Mouse (Mus musculus) MEL (cell line): ENCODE measurements around the gene Znrf1. TPM values are rescaled to one million over a fixed set of nuclear protein-coding genes. Genes with fewer than 3 reads are reported as not detected.

Source experiments
- DNase-seq: peaks from one replicate; pipeline ENCODE4 v3.0.0; 2011; ENCODE audit warnings: low read depth, low spot score
- H3K27ac ChIP-seq: 2 replicates; pipeline ENCODE4 v1.5.1; 2012; ENCODE audit warnings: low read depth, mild to moderate bottlenecking, control low read depth, low read length, moderate library complexity; ENCODE audit not compliant: control insufficient read depth
- H3K27me3 ChIP-seq, 2 experiments: fragments of 150-350 bp in 1 of 2; sonication (generic) in 1 of 2; 2 replicates each; pipeline ENCODE4 v1.6.1; 2012; ENCODE audit warnings: low read length in 2 of 2, mild to moderate bottlenecking in 2 of 2, improper control_type of control experiment in 1 of 2, moderate library complexity in 1 of 2; ENCODE audit not compliant: insufficient read depth in 2 of 2, control insufficient read depth in 1 of 2
- H3K36me3 ChIP-seq, 2 experiments: 2 replicates each; pipeline ENCODE4 v1.6.1; 2012 to 2014; ENCODE audit warnings: low read length in 2 of 2, improper control_type of control experiment in 1 of 2, inconsistent platforms in 1 of 2, mild to moderate bottlenecking in 1 of 2; ENCODE audit not compliant: insufficient read depth in 2 of 2, control insufficient read depth in 1 of 2
- H3K4me1 ChIP-seq, 2 experiments: fragments of 150-350 bp in 1 of 2; sonication (generic) in 1 of 2; 2 replicates each; pipeline ENCODE4 v1.6.1; 2012; ENCODE audit warnings: low read length in 2 of 2, improper control_type of control experiment in 1 of 2, mild to moderate bottlenecking in 1 of 2; ENCODE audit not compliant: insufficient read depth in 2 of 2, control insufficient read depth in 1 of 2
- H3K4me3 ChIP-seq, 2 experiments: fragments of 150-350 bp in 1 of 2; sonication (generic) in 1 of 2; 2 replicates each; pipeline ENCODE4 v1.5.1; 2012; ENCODE audit warnings: low read depth in 2 of 2, low read length in 2 of 2, mild to moderate bottlenecking in 2 of 2, moderate library complexity in 2 of 2, control low read depth in 1 of 2, improper control_type of control experiment in 1 of 2; ENCODE audit not compliant: control insufficient read depth in 1 of 2, insufficient read depth in 1 of 2
- H3K79me2 ChIP-seq: 2 replicates; pipeline ENCODE4 v1.6.1; 2012; ENCODE audit warnings: mild to moderate bottlenecking, low read length, moderate library complexity; ENCODE audit not compliant: control insufficient read depth, poor library complexity, insufficient read depth
- H3K9ac ChIP-seq: 2 replicates; pipeline ENCODE4 v1.6.1; 2012; ENCODE audit warnings: low read depth, mild to moderate bottlenecking, control low read depth, low read length, moderate library complexity; ENCODE audit not compliant: control insufficient read depth, poor library complexity, severe bottlenecking
- H3K9me3 ChIP-seq: fragments of 150-350 bp; sonication (generic); replicated peaks from 2 replicates; pipeline ENCODE4 v1.6.1; 2012; ENCODE audit warnings: mild to moderate bottlenecking, low read length, improper control_type of control experiment, moderate library complexity; ENCODE audit not compliant: insufficient read depth
- CHD2 ChIP-seq: IDR thresholded peaks from 2 replicates; pipeline ENCODE4 v1.6.1; 2011; ENCODE audit warnings: low read length, improper control_type of control experiment
- CTCF ChIP-seq, 3 experiments: IDR thresholded peaks in 2 of 3; conservative IDR thresholded peaks in 1 of 3; 2 replicates each; pipeline ENCODE4 v1.5.1; 2011 to 2012; ENCODE audit warnings: low read length in 3 of 3, low read depth in 2 of 3, mild to moderate bottlenecking in 2 of 3, improper control_type of control experiment in 1 of 3, inconsistent platforms in 1 of 3, mixed read lengths in 1 of 3, moderate library complexity in 1 of 3; ENCODE audit not compliant: control insufficient read depth in 1 of 3, insufficient read depth in 1 of 3, poor library complexity in 1 of 3, severe bottlenecking in 1 of 3
- E2F4 ChIP-seq: IDR thresholded peaks from 2 replicates; pipeline ENCODE4 v1.6.1; 2011; ENCODE audit warnings: low read depth, low read length, improper control_type of control experiment, borderline replicate concordance
- JUND ChIP-seq: IDR thresholded peaks from 2 replicates; pipeline ENCODE4 v1.6.1; 2011; ENCODE audit warnings: low read depth, mild to moderate bottlenecking, improper control_type of control experiment, low read length
- KAT2A ChIP-seq: conservative IDR thresholded peaks from 2 replicates; pipeline ENCODE4 v1.6.1; 2012; ENCODE audit warnings: low read depth, low read length, improper control_type of control experiment, inconsistent platforms
- MAFK ChIP-seq: IDR thresholded peaks from 2 replicates; pipeline ENCODE4 v1.6.1; 2011; ENCODE audit warnings: low read depth, mild to moderate bottlenecking, low read length, improper control_type of control experiment, borderline replicate concordance
- MEF2A ChIP-seq: IDR thresholded peaks from 2 replicates; pipeline ENCODE4 v1.6.1; 2014; ENCODE audit warnings: low read depth, mild to moderate bottlenecking, inconsistent platforms, low read length, improper control_type of control experiment; ENCODE audit not compliant: poor library complexity, insufficient replicate concordance, severe bottlenecking; ENCODE audit errors: extremely low read depth
- MYB ChIP-seq: IDR thresholded peaks from 2 replicates; pipeline ENCODE4 v1.6.1; 2011; ENCODE audit warnings: mild to moderate bottlenecking, low read depth, low read length, improper control_type of control experiment
- NRF1 ChIP-seq: IDR thresholded peaks from 2 replicates; pipeline ENCODE4 v1.6.1; 2014; ENCODE audit warnings: low read depth, mild to moderate bottlenecking, inconsistent platforms, low read length, improper control_type of control experiment, moderate library complexity; ENCODE audit not compliant: poor library complexity, insufficient read depth, severe bottlenecking
- RAD21 ChIP-seq: IDR thresholded peaks from 2 replicates; pipeline ENCODE4 v1.6.1; 2011; ENCODE audit warnings: mild to moderate bottlenecking, low read depth, low read length, improper control_type of control experiment
- SIN3A ChIP-seq: IDR thresholded peaks from 2 replicates; pipeline ENCODE4 v1.6.1; 2012; ENCODE audit warnings: low read length, improper control_type of control experiment, inconsistent platforms
- TAL1 ChIP-seq: IDR thresholded peaks from 2 replicates; pipeline ENCODE4 v1.6.1; 2012; ENCODE audit warnings: mild to moderate bottlenecking, inconsistent platforms, low read length, moderate library complexity, mixed read lengths
- ZC3H11A ChIP-seq: IDR thresholded peaks from 2 replicates; pipeline ENCODE4 v1.6.1; 2012; ENCODE audit warnings: low read depth, mild to moderate bottlenecking, inconsistent platforms, low read length, improper control_type of control experiment
- ZKSCAN1 ChIP-seq: IDR thresholded peaks from 2 replicates; pipeline ENCODE4 v1.6.1; 2012; ENCODE audit warnings: low read depth, mild to moderate bottlenecking, inconsistent platforms, low read length, improper control_type of control experiment, moderate library complexity
- ZNF384 ChIP-seq: IDR thresholded peaks from 2 replicates; pipeline ENCODE4 v1.6.1; 2012; ENCODE audit warnings: low read depth, mild to moderate bottlenecking, inconsistent platforms, low read length, improper control_type of control experiment
- polyA plus RNA-seq, 2 experiments: library from polyadenylated mRNA; stranded (reverse) in 1 of 2; unstranded in 1 of 2; fragments of >175 nt in 1 of 2; fragments of >200 nt in 1 of 2; gene quantifications; 2 replicates each; pipeline versions ENCODE4 v1.2.1 to v1.2.4; 2012; ENCODE audit warnings: low replicate concordance in 2 of 2, low read depth in 1 of 2; ENCODE audit not compliant: insufficient read length in 2 of 2, insufficient read depth in 1 of 2, missing spikeins in 1 of 2
- total RNA-seq: library from RNA; depleted of rRNA; stranded (reverse); fragments of 300-350 nt; gene quantifications from 2 replicates; pipeline ENCODE4 v1.2.3, GENCODE M21; 2012

The Znrf1 gene
- total and polyA plus RNA-seq, 3 experiments = 18.4 to 36.0 TPM; not detected in 1

GRCm38 (mm10) chr8:111571661-111572060 is 35.8 kb downstream of the Znrf1 start:
- no peak overlapping the region for H3K4me3 ChIP-seq
- H3K9ac ChIP-seq = no peak overlapping the region
- H3K4me1 ChIP-seq = peaks cover 27 to 40% of the 10 kb centered on the region in 2 experiments
- TF ChIP-seq TAL1 (no peak), MAFK (no peak), MYB (no peak), RAD21 (no peak), MEF2A (no peak), ZNF384 (no peak), JUND (no peak), NRF1 (no peak), CHD2 (no peak), ZKSCAN1 (no peak), CTCF (IDR thresholded peaks at IDR 0.05 in 2 of 3, conservative IDR thresholded peaks at IDR 0.05 in 1 of 3; ENCODE audit: control insufficient read depth in 1 of 3, insufficient read depth in 1 of 3, low read depth in 2 of 3, low read length in 3 of 3, poor library complexity in 1 of 3, severe bottlenecking in 1 of 3) (no peak)
- TF ChIP-seq, all 39 proteins: peak for 0
- DNase-seq = no peak
- peaks cover 0 to 46% of the 10 kb centered on the region in 2 experiments; a peak in 2 of 4 replicates for H3K36me3 ChIP-seq
- H3K9me3 ChIP-seq = no peaks in the 10 kb centered on the region
- H3K27ac ChIP-seq = no peak overlapping the region
- no peaks in the 10 kb centered on the region for H3K27me3 ChIP-seq
- H3K79me2 ChIP-seq = peaks cover 13% of the 10 kb centered on the region

- DNase-seq = no peak
- Histone ChIP-seq H3K9me3 (no peaks in the 10 kb centered on the region), H3K4me3 (no peak overlapping the region; a peak in 1 of 4 replicates), H3K27me3 (no peaks in the 10 kb centered on the region), H3K27ac (peak overlapping the region; percentile 41), H3K9ac (no peak overlapping the region; the same call in 1 of the 2 replicates), H3K36me3 (peaks cover 0 to 38% of the 10 kb centered on the region in 2 experiments; a peak in 2 of 4 replicates), H3K79me2 (peaks cover 12% of the 10 kb centered on the region), H3K4me1 (peaks cover 20 to 38% of the 10 kb centered on the region in 2 experiments)
- TF ChIP-seq KAT2A (no peak), NRF1 (no peak), JUND (no peak), CHD2 (no peak), CTCF (IDR thresholded peaks at IDR 0.05 in 2 of 3, conservative IDR thresholded peaks at IDR 0.05 in 1 of 3; ENCODE audit: control insufficient read depth in 1 of 3, insufficient read depth in 1 of 3, low read depth in 2 of 3, low read length in 3 of 3, poor library complexity in 1 of 3, severe bottlenecking in 1 of 3) (no peak), E2F4 (no peak), SIN3A (no peak; the same call in none of the 2 replicates), ZC3H11A (no peak)
These were observed 36.5 kb downstream of the Znrf1 start for GRCm38 (mm10) chr8:111572431-111572830.
